Mouse (Mus musculus) C2C12 (cell line): ENCODE data around the gene Celsr3.

Source experiments
- CEBPB ChIP-seq: IDR thresholded peaks from one replicate; pipeline ENCODE4 v1.6.1; 2011; ENCODE audit warnings: low read depth, mild to moderate bottlenecking, control low read depth, moderate library complexity
- CTCF ChIP-seq: IDR thresholded peaks from one replicate; pipeline ENCODE4 v1.5.1; 2011; ENCODE audit not compliant: control insufficient read depth, insufficient read depth, insufficient read length
- FOSL1 ChIP-seq: IDR thresholded peaks from one replicate; pipeline ENCODE4 v1.8.0; 2011; ENCODE audit warnings: mild to moderate bottlenecking, low read length; ENCODE audit not compliant: poor library complexity, insufficient read depth, severe bottlenecking
- MAX ChIP-seq: IDR thresholded peaks from one replicate; pipeline ENCODE4 v1.6.1; 2011; ENCODE audit warnings: mild to moderate bottlenecking, control low read depth
- MYOD1 ChIP-seq: IDR thresholded peaks from one replicate; pipeline ENCODE4 v1.6.1; 2011; ENCODE audit warnings: low read depth; ENCODE audit not compliant: control insufficient read depth, insufficient read length
- MYOG ChIP-seq: IDR thresholded peaks from one replicate; pipeline ENCODE4 v1.6.1; 2011; ENCODE audit not compliant: control insufficient read depth, insufficient read length; ENCODE audit errors: extremely low read depth
- USF1 ChIP-seq: IDR thresholded peaks from one replicate; pipeline ENCODE4 v1.6.1; 2011; ENCODE audit warnings: low read depth, mild to moderate bottlenecking, control low read depth, moderate library complexity

DNA sequence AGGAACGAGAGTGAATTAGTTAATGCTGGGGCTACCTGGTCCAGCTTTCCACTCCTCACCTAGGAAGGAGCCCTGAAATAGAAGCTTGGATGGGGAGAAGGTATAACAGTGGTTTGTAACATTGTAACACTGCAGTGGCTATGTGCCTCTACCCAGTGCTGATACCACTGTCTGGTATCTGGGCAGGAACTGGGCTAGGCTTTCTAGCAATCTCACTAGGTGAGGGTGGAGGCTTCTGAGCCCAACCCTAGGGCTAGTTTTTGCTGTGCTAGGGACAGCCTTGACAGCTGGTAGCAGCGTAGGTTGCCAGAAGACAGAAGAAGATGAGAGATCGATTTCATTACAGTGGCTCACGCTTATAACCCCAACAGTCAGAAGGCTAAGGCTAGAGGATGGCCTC is 49.5 kb upstream of the Celsr3 start:
- TF ChIP-seq MAX (no peak), CTCF (no peak), USF1 (no peak), MYOD1 (no peak), CEBPB (no peak), FOSL1 (no peak), MYOG (no peak)
